Mouse (Mus musculus): Measurements from ENCODE around the gene Itm2b.
A peak's percentile ranks its signal among the peaks of the same experiment; 100 is the strongest.

Itm2b gene

DNA sequence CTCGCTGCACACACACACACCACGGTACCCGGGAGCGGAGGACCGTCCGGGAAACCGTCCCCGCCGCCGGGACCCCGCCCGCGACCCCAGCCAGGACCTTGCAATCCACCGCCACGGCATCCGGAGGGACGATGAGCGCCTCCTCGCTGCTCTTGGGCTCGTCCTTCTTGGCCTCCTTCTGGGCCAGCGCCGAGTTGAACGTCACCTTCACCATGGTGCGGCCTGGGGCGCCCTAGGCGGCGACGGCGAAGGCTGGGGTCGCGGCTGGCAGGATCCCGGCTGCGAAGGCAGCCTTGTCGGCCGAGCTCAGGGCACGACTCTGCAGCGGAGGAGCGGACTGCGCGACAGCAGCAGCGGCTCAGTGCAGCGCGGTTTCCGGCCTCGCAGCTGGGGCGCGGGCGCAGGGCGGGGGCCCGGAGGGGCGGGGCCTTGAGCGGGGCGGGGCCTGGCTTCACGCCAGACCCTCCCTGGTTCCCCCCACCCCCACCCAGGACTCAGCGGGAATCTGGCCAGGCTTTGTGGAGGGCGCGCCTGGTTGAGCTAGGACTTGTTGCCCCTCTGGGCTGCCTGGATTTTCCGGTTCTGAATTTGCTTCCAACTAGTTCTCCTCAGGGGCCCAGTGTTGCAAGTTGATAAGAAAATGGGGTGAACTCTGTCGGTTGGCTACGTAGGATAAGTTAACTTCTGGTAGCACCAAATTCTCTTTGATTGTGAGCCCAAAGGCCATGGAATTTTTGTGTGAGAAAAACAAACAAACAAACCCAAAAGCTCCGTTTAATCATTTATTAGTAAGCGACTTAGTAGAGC is at the start of gene Itm2b:
TSS of gene Itm2b (minus strand) at position 377 of the 807 bp plus-strand sequence.
- peak; percentile 71 for DNase-seq (ENCODE audit: low spot score)

DNA sequence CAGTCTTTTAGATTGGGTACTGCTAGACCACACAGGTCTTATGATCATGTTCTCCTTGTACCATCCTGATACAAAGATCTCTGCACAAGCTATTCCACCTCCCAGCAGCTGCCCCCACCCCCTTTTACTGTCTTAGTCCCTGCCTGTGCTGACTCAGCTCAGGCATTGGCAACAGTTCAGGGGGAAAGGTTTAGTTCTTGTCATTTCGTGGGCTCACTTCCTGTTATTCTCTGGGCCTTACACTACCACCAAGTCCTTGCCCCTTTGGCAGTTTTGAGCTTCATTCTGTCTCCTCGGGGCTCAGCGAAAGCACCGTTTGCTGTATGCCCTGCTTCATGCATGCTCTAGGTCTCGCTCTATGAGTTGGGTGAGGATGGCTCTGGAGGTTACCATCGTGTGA is 48.4 kb upstream of the Itm2b start:
- DNase-seq (ENCODE audit: low spot score): no peak

GRCm38 (mm10) chr14:73430571-73430970 is 45.5 kb upstream of the Itm2b start:
- DNase-seq (ENCODE audit: low spot score): no peak

- no peak for DNase-seq (ENCODE audit: low spot score)
Observed at GRCm38 (mm10) chr14:73425571-73426041, 40.5 kb upstream of the Itm2b start.

- no peak for DNase-seq (ENCODE audit: low spot score)
Observed at GRCm38 (mm10) chr14:73424961-73425360, 39.9 kb upstream of the Itm2b start.

DNA sequence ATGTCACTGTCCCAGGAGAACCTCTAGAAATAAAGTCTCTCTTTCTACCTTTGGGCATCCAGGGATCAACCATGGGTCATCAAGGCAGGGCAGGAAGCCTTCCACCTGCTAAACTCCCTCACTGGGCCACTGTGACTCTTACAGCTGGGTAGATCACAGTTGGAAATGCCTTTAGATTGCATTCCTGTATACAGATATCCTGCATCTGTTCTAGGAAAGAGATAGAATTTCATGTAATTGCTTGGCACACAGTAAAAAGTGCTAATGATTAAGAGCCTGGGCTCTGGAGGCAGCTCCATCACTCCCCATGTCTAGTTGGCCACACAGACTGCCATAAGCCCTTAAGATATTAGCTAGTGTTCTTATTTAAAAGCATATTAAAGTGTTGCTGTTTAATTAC is 38.5 kb upstream of the Itm2b start:
- no peak for DNase-seq (ENCODE audit: low spot score)

GRCm38 (mm10) chr14:73422621-73423020 is 37.5 kb upstream of the Itm2b start:
- DNase-seq (ENCODE audit: low spot score): no peak

- no peak for DNase-seq (ENCODE audit: low spot score)
Observed at GRCm38 (mm10) chr14:73421580-73421979, 36.5 kb upstream of the Itm2b start.

DNA sequence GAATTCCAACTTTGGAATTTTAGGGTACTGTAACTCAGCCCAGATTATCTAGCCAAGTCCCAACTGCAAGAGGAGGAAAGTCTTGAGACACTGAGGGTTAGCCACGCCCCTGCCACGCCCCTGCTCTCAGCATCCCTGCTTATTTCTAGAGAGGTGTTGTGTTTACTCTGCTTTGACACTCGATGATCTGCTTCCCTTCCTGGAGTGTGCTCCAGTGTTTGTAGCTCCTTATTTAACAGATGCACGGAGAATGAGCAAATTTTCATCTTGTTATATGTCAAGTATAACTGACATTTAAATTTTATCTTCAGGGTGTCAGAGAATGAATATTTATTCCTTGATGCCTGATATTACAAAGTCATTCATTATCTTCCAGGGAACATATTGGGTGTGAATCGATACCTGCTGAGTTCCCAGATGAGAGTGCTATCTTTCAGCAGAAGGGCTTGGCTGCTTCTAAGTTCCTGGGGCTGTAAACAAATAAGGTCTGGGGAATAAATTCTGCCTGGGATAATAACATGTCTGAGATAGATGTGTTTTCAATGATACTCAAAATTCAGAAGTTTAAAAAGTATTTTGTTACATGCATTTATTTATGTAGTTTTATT is 35.2 kb upstream of the Itm2b start:
- DNase-seq (ENCODE audit: low spot score): no peak

DNA sequence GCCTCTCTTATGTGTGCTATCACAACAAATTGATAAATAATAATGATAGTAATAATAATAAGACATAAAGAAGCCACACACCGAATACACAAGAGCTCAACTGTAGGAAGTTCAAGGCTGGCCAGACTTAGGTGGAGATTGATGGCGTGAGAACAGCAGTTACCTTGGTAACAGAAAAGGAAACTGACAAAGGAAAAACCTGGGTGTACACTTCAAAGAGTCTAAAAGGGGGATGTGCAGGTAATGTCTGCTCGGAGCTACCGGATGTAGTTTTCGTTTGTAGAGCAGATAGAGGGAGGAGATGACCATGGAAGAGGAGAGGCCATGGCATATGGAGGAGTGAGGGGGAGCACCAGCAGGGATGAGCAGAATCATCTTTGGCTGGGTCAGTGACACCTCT is 31.4 kb upstream of the Itm2b start:
- DNase-seq (ENCODE audit: low spot score): no peak

DNA sequence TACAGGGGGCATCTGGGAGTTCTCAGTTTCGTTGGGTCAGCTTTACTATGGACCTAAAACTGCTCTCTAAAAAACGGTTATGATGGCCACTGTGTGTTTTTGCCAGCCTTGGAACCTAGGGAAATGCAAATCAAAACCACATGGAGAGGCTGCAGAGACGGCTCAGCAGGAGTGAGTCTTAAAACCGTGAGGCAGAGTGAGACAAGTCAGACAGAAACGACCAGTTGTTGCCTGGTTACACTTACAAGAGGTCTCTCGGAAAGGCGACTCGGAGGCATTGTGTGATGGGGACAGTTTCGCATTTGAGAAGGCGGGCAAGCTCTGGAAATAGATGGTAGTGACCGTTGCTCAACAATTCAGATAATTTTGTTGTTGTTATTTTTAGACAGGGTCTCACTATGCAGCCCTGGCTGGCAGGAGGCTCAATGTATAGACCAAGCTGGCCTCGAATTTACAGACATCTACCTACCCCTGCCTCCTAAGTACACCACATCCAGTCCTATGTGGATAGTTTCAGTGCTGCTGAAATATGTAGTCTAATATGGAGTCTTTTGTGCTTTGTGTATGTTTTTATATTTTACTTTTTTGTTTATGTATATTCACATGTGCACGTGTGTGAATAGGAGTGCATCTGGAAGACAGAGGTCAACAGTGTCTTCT is 30.4 kb upstream of the Itm2b start:
- no peak for DNase-seq (ENCODE audit: low spot score)

DNA sequence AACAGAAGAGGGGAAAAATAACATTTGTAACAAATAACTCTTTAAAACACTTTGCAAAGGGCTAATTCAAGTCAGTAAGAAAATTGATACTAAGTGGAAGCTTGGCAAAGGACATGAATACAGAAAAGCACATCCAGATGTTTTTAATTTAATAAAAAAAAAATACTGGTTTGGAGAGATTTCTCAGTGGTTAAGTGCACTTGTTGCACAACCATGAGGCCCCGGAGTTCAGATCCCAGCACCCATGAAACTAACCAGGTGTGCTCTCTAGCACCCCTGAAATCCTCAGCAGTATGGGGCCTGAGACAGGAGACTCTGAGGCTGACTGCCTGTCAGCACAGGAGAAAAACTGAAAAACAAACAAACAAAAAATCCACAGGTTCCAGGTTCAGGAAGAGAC is 26.6 kb upstream of the Itm2b start:
- no peak for DNase-seq (ENCODE audit: low spot score)

DNA sequence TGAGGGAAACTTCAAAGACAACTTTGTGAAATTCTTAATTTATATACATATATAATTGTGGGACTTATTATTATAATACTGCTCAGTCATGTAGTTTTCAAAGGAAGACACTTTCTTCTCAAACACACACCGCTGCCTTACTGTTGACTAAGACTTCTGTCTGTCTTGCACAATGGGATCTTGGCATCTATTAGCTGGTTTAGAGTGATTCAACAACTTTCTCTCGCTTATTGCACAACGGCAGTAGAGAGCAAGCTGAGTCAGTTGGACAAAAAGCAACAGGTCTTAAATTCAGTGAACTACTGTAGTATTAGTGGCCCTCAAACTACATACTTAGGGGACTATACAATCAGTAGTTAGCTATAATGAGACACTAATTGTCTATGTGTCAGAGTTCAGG is 25.0 kb upstream of the Itm2b start:
- DNase-seq (ENCODE audit: low spot score): no peak

GRCm38 (mm10) chr14:73408223-73408845 is 23.2 kb upstream of the Itm2b start:
- DNase-seq (ENCODE audit: low spot score): no peak

GRCm38 (mm10) chr14:73404016-73404415 is 18.9 kb upstream of the Itm2b start:
- DNase-seq (ENCODE audit: low spot score): no peak

DNA sequence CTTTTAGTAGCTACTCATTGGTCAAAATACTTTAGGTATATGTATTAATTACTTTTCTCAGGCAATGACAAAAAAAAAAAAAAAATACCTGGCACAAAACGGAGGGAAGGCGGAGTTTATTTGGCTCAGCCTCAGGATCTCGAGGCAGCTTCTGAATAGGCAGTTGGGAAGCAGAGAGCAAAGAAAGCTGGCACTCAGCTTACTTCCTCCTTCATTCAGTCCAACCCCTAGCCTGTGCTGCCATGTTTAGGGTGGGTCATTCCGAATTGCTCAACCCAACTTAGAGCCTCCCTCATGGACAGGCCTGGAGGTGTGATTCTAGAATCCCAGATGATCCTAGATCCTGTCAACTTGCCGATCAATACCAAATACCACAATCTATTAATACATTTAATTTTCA is 18.3 kb upstream of the Itm2b start:
- no peak for DNase-seq (ENCODE audit: low spot score)

GRCm38 (mm10) chr14:73402296-73403035 is 17.4 kb upstream of the Itm2b start:
- no peak for DNase-seq (ENCODE audit: low spot score)

- no peak for DNase-seq (ENCODE audit: low spot score)
Observed at GRCm38 (mm10) chr14:73401408-73401807, 16.3 kb upstream of the Itm2b start.

- DNase-seq (ENCODE audit: low spot score): no peak
Observed at GRCm38 (mm10) chr14:73399866-73400618, 15.0 kb upstream of the Itm2b start.

DNA sequence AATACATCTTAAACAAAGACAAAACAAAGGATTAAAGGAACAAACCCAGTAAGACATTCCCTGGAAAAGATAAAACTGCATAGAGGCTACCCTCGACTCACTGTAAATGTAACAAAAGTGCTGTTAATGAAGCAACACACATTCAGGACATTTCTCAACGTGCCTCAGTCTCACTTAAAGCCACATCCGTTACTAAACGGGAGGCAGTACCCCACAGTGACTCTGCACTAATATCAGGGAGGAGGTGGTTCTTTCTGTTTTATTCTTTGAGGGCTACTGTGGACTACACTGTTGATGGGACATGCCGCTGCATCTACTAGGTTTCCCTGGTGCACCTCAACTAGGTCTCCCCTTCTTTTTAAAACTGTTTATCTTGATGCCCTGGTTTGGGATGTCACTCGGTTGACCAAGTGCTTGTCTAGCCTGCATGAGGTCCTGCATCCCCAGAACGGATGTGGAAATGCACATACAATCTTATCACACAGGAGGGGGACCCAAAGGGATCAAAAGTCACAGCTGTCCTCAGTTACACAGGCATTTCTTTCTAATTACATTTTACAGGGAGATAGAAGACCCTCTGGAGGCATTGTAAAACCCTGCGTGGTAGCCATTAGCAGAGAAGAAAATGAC is 13.4 kb upstream of the Itm2b start:
- DNase-seq (ENCODE audit: low spot score): no peak

GRCm38 (mm10) chr14:73395750-73396149 is 10.7 kb upstream of the Itm2b start:
- DNase-seq (ENCODE audit: low spot score): no peak

Measured in c-Kit-positive CD71-positive TER-119-positive erythroid progenitor cells, embryonic 14.5 days (primary cell).